Mouse (Mus musculus) T-helper 1 cell (primary cell): ENCODE measurements around the gene A730046J19Rik.

Experiments used
- in situ Hi-C: fragments of 300-600 bp; cut with MboI, MseI; formaldehyde crosslinking; loops from one replicate; pipeline ENCODE4 v1.15.1; 2025; ENCODE audit warnings: high pct_unique_total_duplicates

Gene A730046J19Rik

DNA sequence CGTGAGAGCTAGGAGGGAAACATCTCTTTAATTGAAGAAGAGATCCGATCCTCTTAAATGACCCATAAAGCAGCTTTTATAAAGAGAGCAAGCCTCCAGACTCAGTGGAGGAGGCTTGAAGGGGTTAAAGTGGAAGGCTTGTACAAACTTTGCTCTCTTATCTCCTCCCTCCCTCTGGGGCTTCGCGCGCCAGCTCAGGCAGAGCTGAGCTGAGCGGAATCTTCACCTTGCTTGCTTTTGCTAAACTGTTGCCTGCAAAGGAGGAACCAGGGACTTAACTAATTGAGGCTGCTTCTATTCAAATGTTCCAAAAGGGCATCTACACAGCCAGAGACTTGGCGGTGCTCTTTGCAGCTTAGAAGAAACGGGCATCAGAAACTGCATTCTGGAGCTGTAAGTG is at the start of gene A730046J19Rik:
A730046J19Rik (plus strand) TSS at position 173 of the 400 bp plus-strand sequence.
- in situ Hi-C loops, result no loop called here

DNA sequence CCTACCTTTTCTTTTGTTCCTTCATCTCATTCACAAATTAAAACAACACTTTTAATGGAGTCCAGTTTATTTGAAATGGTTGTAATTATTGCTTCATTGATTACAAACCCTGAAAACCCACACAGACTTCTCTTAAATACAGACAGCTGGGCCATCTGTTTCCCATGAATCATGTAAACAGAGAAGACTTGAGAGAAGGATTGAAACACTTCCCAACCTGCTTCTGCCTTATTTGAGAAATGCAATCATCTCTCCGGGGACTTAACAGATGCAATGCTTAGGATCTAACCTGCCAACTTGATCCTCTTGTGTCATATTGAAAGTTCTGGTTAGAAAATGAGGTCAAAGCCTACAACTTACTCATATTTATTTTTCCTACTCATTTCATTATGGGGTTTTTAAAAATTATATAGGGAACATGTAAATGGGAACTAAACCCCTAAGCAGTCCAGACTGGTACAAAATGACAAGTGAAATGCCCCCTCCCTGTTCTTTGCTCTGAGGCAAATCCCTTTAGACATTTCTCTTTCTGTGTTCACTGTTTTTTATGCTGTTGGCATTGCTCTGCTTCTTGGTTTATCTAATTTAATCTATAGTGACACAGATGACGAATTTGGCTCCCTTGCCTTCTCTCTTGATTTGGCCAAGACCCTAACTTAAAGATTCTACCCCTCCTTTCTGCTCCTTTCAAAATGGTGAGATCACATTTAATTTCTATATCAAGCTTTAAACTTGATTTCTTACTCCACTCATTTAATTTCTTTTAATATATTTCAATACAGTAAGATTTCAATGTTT is 48.7 kb upstream of the A730046J19Rik start:
- in situ Hi-C loops, result loop anchor here (10.0 kb wide), 1 partner anchor 360 kb away; no protein-coding TSS in a partner anchor

DNA sequence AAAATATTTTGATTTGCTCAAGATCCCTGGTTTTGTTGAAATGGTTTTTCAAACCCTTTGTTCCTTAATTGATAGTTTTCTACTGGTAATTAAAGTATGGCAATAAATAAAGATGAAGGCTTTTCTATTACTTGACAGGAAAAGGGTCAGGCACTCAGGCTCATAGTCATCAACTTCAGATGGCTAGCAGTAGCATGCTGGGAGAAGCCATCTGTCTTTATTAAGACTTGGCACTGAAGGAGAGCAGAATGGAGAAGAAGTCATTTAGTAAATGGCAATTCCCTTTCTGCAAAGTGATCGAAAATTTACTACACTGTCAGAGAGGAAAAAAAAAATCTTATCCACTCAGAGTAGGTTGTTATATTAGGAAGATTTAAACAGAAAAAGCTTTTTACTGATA is 17.2 kb upstream of the A730046J19Rik start:
- in situ Hi-C loops, result no loop called here

DNA sequence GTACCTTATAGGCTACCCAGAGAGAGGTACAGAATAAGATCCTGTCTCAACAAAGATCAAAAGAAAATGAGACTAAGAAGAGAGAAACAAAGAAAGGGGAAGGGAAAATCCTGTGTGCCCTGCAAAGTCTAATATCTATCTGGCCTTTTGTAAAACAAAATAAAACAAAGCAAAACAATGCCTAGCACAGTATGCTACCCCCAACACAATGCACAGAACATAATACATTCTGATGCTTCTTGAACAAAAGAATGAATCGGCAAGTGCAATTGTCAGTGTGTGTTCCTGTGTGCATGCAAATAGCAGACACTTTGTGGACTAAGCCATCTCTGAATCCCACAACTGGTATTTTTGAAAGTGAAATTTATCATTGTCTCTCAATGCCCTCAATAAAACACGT is 3.5 kb upstream of the A730046J19Rik start:
- in situ Hi-C loops, result no loop called here

DNA sequence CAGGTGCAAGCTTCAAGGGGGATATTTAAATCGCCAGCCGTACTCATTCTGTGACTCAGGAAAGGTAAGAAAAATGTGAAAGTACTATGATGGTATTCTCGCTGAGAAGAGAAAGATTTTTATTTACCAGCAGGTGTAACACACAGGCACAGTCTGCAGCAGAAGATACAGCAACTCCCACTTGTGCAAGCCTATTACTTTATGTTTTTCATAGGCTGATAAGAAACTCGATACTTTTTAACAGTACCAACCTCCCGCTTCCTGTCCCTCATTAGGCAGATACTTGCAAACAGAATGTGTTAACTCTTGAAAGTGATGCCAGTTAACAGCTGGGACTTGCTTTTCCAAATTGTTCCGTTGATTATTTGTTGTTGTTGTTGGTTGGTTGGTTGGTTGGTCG is 616 bp downstream of the A730046J19Rik start:
- in situ Hi-C loops, result no loop called here

DNA sequence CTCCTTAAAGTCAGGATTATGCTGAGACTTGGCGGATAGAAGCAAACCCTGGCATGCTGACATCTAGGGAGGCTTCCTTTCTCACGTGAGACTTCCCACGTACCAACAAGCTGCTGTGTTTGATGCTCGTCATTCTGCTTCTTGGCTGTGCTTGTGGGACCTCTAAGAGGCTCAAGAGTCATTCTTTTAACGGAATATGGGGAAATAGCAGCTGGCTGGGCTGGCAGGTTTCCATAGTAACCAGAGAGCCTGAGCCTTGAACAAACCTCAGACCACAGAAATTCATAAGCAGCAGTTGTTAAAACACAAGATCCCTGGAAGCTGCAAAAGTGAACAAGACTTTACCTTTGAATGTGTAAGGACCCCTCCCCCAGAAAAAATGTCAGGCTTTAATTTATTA is 9.4 kb downstream of the A730046J19Rik start:
- in situ Hi-C loops, result no loop called here
